Comparison of ENCODE assay signal across 18 mouse cellular contexts in the genomic region with DNA sequence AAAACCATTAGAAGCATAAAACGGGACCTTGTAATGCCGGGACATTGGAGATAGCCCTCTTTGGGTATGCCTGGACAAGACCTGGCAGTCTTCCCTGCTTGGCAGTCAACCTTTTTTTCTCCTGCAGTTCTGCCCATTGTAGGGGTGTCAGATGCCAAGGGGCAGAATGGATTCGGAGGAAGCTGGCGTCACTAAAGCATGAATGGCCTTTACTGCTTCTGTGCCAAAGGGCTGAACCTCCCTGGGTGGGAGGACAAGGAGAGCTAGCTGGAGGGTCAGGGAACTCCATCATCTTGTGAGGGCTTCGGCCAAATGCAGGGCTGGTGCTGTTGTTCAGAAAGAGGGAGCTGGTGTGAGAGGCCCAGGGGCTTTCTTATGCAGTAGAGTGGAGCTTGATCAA.
DNase-seq lines count a peak whose midpoint lies in the region; ATAC-seq lines count a peak whose summit lies in the region.
"Had no signal": no experiment of that assay in that cellular context is flagged by ENCODE, and none has a peak within 500 bp of the region (broad histone marks: within the 10 kb centered on the region; RNA-seq: fewer than 3 reads in every experiment).

No protein-coding gene starts in this region.

- no peak overlapping the region for H3K27ac ChIP-seq in hindbrain, embryonic 14.5 days
- no peak overlapping the region for H3K27ac ChIP-seq in hindbrain, embryonic 10.5 days
- H3K27ac ChIP-seq in neural tube, embryonic 14.5 days (ENCODE audit: low read depth, low read length), result no peak overlapping the region
- H3K27ac ChIP-seq in hindbrain, embryonic 16.5 days (ENCODE audit: low read depth, low read length), result no peak overlapping the region

- H3K27me3 ChIP-seq in hindbrain, embryonic 14.5 days (ENCODE audit: control insufficient read depth, insufficient read depth, low read length), result peaks cover 4% of the 10 kb centered on the region
- H3K27me3 ChIP-seq in hindbrain, embryonic 10.5 days (ENCODE audit: insufficient read depth, poor library complexity, severe bottlenecking), result peaks cover 26% of the 10 kb centered on the region
- H3K27me3 ChIP-seq in neural tube, embryonic 14.5 days (ENCODE audit: control insufficient read depth, insufficient read depth, low read length), result no peaks in the 10 kb centered on the region
- H3K27me3 ChIP-seq in hindbrain, embryonic 16.5 days (replicated peaks; ENCODE audit: control insufficient read depth, insufficient read depth, low read length), result peaks cover 6% of the 10 kb centered on the region

- ATAC-seq in hindbrain, embryonic 14.5 days (ENCODE audit: low FRiP score), result peak; percentile 43; the same call in 1 of the 2 replicates
- ATAC-seq in neural tube, embryonic 14.5 days (ENCODE audit: low read depth), result peak; percentile 56; the same call in 1 of the 2 replicates
- ATAC-seq in hindbrain, embryonic 16.5 days, result peak; percentile 90
- ATAC-seq: intestine, postnatal 0 days had no signal

- DNase-seq in hindbrain, embryonic 14.5 days (ENCODE audit: low spot score), result peak; percentile 41
- DNase-seq in hindbrain, embryonic 10.5 days (ENCODE audit: low spot score), result no peak
- no peak for DNase-seq in neural tube, embryonic 10.5 days (ENCODE audit: extremely low spot score, low spot score)
- peak; percentile 3 to 5 for DNase-seq in cerebellum, adult 18-20 months
- DNase-seq in gastrocnemius, adult 18-20 months (ENCODE audit: low spot score), result no peak
- DNase-seq in spleen, adult 12 weeks (ENCODE audit: low spot score), result no peak
- DNase-seq: adrenal gland, adult 8-10 months; gastrocnemius, postnatal 36 days; heart, postnatal 36 days; kidney, postnatal 14 days; thymus, postnatal 14 days had no signal

- H3K4me3 ChIP-seq in hindbrain, embryonic 14.5 days (replicated peaks; ENCODE audit: low read length), result no peak overlapping the region
- H3K4me3 ChIP-seq in hindbrain, embryonic 10.5 days, result no peak overlapping the region
- no peak overlapping the region for H3K4me3 ChIP-seq in neural tube, embryonic 14.5 days (ENCODE audit: low read depth, low read length)
- no peak overlapping the region for H3K4me3 ChIP-seq in hindbrain, embryonic 16.5 days (ENCODE audit: low read length)
- H3K4me3 ChIP-seq: myocyte had no signal

- H3K4me1 ChIP-seq in hindbrain, embryonic 14.5 days (replicated peaks; ENCODE audit: control insufficient read depth, insufficient read depth, low read length), result no peaks in the 10 kb centered on the region
- H3K4me1 ChIP-seq in hindbrain, embryonic 10.5 days (replicated peaks), result peaks cover 4% of the 10 kb centered on the region; the same call in 1 of the 2 replicates
- no peaks in the 10 kb centered on the region for H3K4me1 ChIP-seq in neural tube, embryonic 14.5 days (ENCODE audit: control insufficient read depth, insufficient read depth, low read length)
- no peaks in the 10 kb centered on the region for H3K4me1 ChIP-seq in hindbrain, embryonic 16.5 days (ENCODE audit: control insufficient read depth, insufficient read depth, low read depth, low read length)

- no peak overlapping the region for H3K9ac ChIP-seq in hindbrain, embryonic 14.5 days
- H3K9ac ChIP-seq in neural tube, embryonic 14.5 days (replicated peaks; ENCODE audit: low read depth, low read length), result no peak overlapping the region
- no peak overlapping the region for H3K9ac ChIP-seq in hindbrain, embryonic 16.5 days (ENCODE audit: low read depth, low read length)

- no peak overlapping the region for H3K4me2 ChIP-seq in hindbrain, embryonic 14.5 days (replicated peaks)
- no peak overlapping the region for H3K4me2 ChIP-seq in neural tube, embryonic 14.5 days (ENCODE audit: low read depth, low read length)
- no peak overlapping the region for H3K4me2 ChIP-seq in hindbrain, embryonic 16.5 days (ENCODE audit: low read length)
- H3K4me2 ChIP-seq: heart, embryonic 11.5 days; liver, embryonic 11.5 days had no signal

- 24% methylated on average over 5 of the region's 5 CpGs for WGBS in hindbrain, embryonic 14.5 days
- 43% methylated on average over 5 of the region's 5 CpGs for WGBS in hindbrain, embryonic 10.5 days
- WGBS in neural tube, embryonic 14.5 days, result 43% methylated on average over 5 of the region's 5 CpGs
- WGBS in hindbrain, embryonic 16.5 days, result 29% methylated on average over 5 of the region's 5 CpGs

- H3K9me3 ChIP-seq in hindbrain, embryonic 14.5 days (ENCODE audit: control insufficient read depth, low read length), result no peaks in the 10 kb centered on the region
- H3K9me3 ChIP-seq in hindbrain, embryonic 10.5 days, result no peaks in the 10 kb centered on the region
- H3K9me3 ChIP-seq in neural tube, embryonic 14.5 days (ENCODE audit: control insufficient read depth, low read length), result no peaks in the 10 kb centered on the region
- H3K9me3 ChIP-seq in hindbrain, embryonic 16.5 days (ENCODE audit: control insufficient read depth, low read length), result no peaks in the 10 kb centered on the region; the same call in 1 of the 2 replicates

- H3K36me3 ChIP-seq in hindbrain, embryonic 14.5 days (replicated peaks; ENCODE audit: control insufficient read depth, insufficient read depth), result no peaks in the 10 kb centered on the region
- H3K36me3 ChIP-seq in hindbrain, embryonic 10.5 days, result no peaks in the 10 kb centered on the region
- H3K36me3 ChIP-seq in neural tube, embryonic 14.5 days (ENCODE audit: control insufficient read depth, insufficient read depth, low read length), result no peaks in the 10 kb centered on the region
- no peaks in the 10 kb centered on the region for H3K36me3 ChIP-seq in hindbrain, embryonic 16.5 days (ENCODE audit: control insufficient read depth, insufficient read depth, low read length)
- H3K36me3 ChIP-seq: G1E had no signal

Comparison
In these comparisons a context has a peak if more than half of its experiments do, and no peak if none do; other contexts are left out.
1. DNase-seq: peak in hindbrain, embryonic 14.5 days (single experiment) and cerebellum, adult 18-20 months (2 of 2); none in hindbrain, embryonic 10.5 days (single experiment), neural tube, embryonic 10.5 days (single experiment), gastrocnemius, adult 18-20 months (single experiment) and spleen, adult 12 weeks (single experiment).
2. Peak in every context shown above with its lines, with median percentiles within 50 percentile points of each other: ATAC-seq.